Mouse (Mus musculus): ENCODE measurements at regions not wholly inside any gene's neighbourhood (a gene's known extent, or its start where the extent isn't known, plus 50 kb on each side); places are given as distances from the start of the nearest gene placed in this dataset.

- TF ChIP-seq SMC3 (IDR thresholded peaks at IDR 0.05; ENCODE audit: low read depth, low read length) (no peak), CHD2 (IDR thresholded peaks at IDR 0.05; ENCODE audit: low read length) (no peak)
Observed at GRCm38 (mm10) chr2:9047980-9048379, 833.1 kb upstream of the 4930412O13Rik start.
